Mouse (Mus musculus): ENCODE data around the gene Zdhhc22. TPM values are rescaled to one million over a fixed set of nuclear protein-coding genes. Genes with fewer than 3 reads are reported as not detected.

The Zdhhc22 gene
- polyA plus RNA-seq, 1 experiment from 2014 or later: 0.82 TPM

GRCm38 (mm10) chr12:86950161-86950960 is 39.9 kb downstream of the Zdhhc22 start:
- H3K27ac ChIP-seq (ENCODE audit: low read depth, low read length): no peak overlapping the region
- H3K9me3 ChIP-seq (ENCODE audit: control insufficient read depth, low read length): no peaks in the 10 kb centered on the region
- no peaks in the 10 kb centered on the region for H3K27me3 ChIP-seq (ENCODE audit: control insufficient read depth, insufficient read depth, low read length)
- no peak overlapping the region for H3K4me3 ChIP-seq (ENCODE audit: low read depth, low read length)
- H3K4me1 ChIP-seq (replicated peaks; ENCODE audit: control insufficient read depth, insufficient read depth, low read length): peaks cover 8% of the 10 kb centered on the region
- 86% methylated on average over 16 of the region's 16 CpGs for WGBS
- ATAC-seq (ENCODE audit: low FRiP score) (no peak), DNase-seq (ENCODE audit: low spot score) (no peak)
- no peak overlapping the region for H3K4me2 ChIP-seq (replicated peaks; ENCODE audit: low read depth, low read length)
- no peaks in the 10 kb centered on the region for H3K36me3 ChIP-seq (ENCODE audit: control insufficient read depth, insufficient read depth, low read length)
- H3K9ac ChIP-seq (ENCODE audit: low read depth, low read length): no peak overlapping the region

GRCm38 (mm10) chr12:86949501-86949900 is 40.7 kb downstream of the Zdhhc22 start:
- ATAC-seq (ENCODE audit: low FRiP score): no peak
- H3K27me3 ChIP-seq (ENCODE audit: control insufficient read depth, insufficient read depth, low read length): no peaks in the 10 kb centered on the region
- H3K4me1 ChIP-seq (replicated peaks; ENCODE audit: control insufficient read depth, insufficient read depth, low read length): peaks cover 8% of the 10 kb centered on the region
- no peaks in the 10 kb centered on the region for H3K36me3 ChIP-seq (ENCODE audit: control insufficient read depth, insufficient read depth, low read length)
- H3K4me2 ChIP-seq (replicated peaks; ENCODE audit: low read depth, low read length): no peak overlapping the region
- no peak overlapping the region for H3K27ac ChIP-seq (ENCODE audit: low read depth, low read length)
- 89% methylated on average over 9 of the region's 9 CpGs for WGBS
- no peak overlapping the region for H3K9ac ChIP-seq (ENCODE audit: low read depth, low read length)
- no peak overlapping the region for H3K4me3 ChIP-seq (ENCODE audit: low read depth, low read length)
- DNase-seq (ENCODE audit: low spot score): no peak
- H3K9me3 ChIP-seq (ENCODE audit: control insufficient read depth, low read length): no peaks in the 10 kb centered on the region

- Histone ChIP-seq H3K4me3 (ENCODE audit: low read depth, low read length) (no peak overlapping the region; the same call in 1 of the 2 replicates), H3K36me3 (ENCODE audit: control insufficient read depth, insufficient read depth, low read length) (no peaks in the 10 kb centered on the region), H3K4me1 (replicated peaks; ENCODE audit: control insufficient read depth, insufficient read depth, low read length) (peaks cover 8% of the 10 kb centered on the region), H3K27ac (ENCODE audit: low read depth, low read length) (no peak overlapping the region), H3K9me3 (ENCODE audit: control insufficient read depth, low read length) (no peaks in the 10 kb centered on the region), H3K27me3 (ENCODE audit: control insufficient read depth, insufficient read depth, low read length) (no peaks in the 10 kb centered on the region), H3K4me2 (replicated peaks; ENCODE audit: low read depth, low read length) (no peak overlapping the region; the same call in 1 of the 2 replicates), H3K9ac (ENCODE audit: low read depth, low read length) (peak overlapping the region; percentile 86)
- no peak for ATAC-seq (ENCODE audit: low FRiP score)
- WGBS: 82% methylated on average over 6 of the region's 6 CpGs
- no peak for DNase-seq (ENCODE audit: low spot score)
These were observed 41.6 kb downstream of the Zdhhc22 start for GRCm38 (mm10) chr12:86948627-86949026.

- DNase-seq (ENCODE audit: low spot score) (no peak), ATAC-seq (ENCODE audit: low FRiP score) (peak; percentile 77)
- Histone ChIP-seq H3K27me3 (ENCODE audit: control insufficient read depth, insufficient read depth, low read length) (no peaks in the 10 kb centered on the region), H3K4me3 (ENCODE audit: low read depth, low read length) (peak overlapping the region; percentile 76), H3K4me2 (replicated peaks; ENCODE audit: low read depth, low read length) (peak overlapping the region; percentile 86), H3K36me3 (ENCODE audit: control insufficient read depth, insufficient read depth, low read length) (no peaks in the 10 kb centered on the region), H3K9ac (ENCODE audit: low read depth, low read length) (peak overlapping the region; percentile 86), H3K4me1 (replicated peaks; ENCODE audit: control insufficient read depth, insufficient read depth, low read length) (peaks cover 8% of the 10 kb centered on the region), H3K27ac (ENCODE audit: low read depth, low read length) (peak overlapping the region; percentile 100), H3K9me3 (ENCODE audit: control insufficient read depth, low read length) (no peaks in the 10 kb centered on the region)
- 20% methylated on average over 26 of the region's 26 CpGs for WGBS
These were observed 42.4 kb downstream of the Zdhhc22 start for GRCm38 (mm10) chr12:86947681-86948401.

- DNase-seq (ENCODE audit: low spot score): peak; percentile 98
- peaks cover 8% of the 10 kb centered on the region for H3K4me1 ChIP-seq (replicated peaks; ENCODE audit: control insufficient read depth, insufficient read depth, low read length)
- H3K9me3 ChIP-seq (ENCODE audit: control insufficient read depth, low read length): no peaks in the 10 kb centered on the region
- no peaks in the 10 kb centered on the region for H3K27me3 ChIP-seq (ENCODE audit: control insufficient read depth, insufficient read depth, low read length)
- H3K36me3 ChIP-seq (ENCODE audit: control insufficient read depth, insufficient read depth, low read length): no peaks in the 10 kb centered on the region
- peak within 1 kb of the TSS; percentile 76 for H3K4me3 ChIP-seq (ENCODE audit: low read depth, low read length)
- H3K9ac ChIP-seq (ENCODE audit: low read depth, low read length): peak within 1 kb of the TSS; percentile 97
- H3K4me2 ChIP-seq (replicated peaks; ENCODE audit: low read depth, low read length): peak within 1 kb of the TSS; percentile 86
- peak; percentile 97 for ATAC-seq (ENCODE audit: low FRiP score)
- peak within 1 kb of the TSS; percentile 100 for H3K27ac ChIP-seq (ENCODE audit: low read depth, low read length)
- under 1% methylated on average over 60 of the region's 64 CpGs for WGBS
These were observed 43.2 kb downstream of the Zdhhc22 start, which contains the start of gene Cipc for GRCm38 (mm10) chr12:86946862-86947574. Gene Cipc, plus strand, starts transcription at chr12:86947043.

- peak overlapping the region; percentile 97 for H3K9ac ChIP-seq (ENCODE audit: low read depth, low read length)
- H3K36me3 ChIP-seq (ENCODE audit: control insufficient read depth, insufficient read depth, low read length): no peaks in the 10 kb centered on the region
- H3K27ac ChIP-seq (ENCODE audit: low read depth, low read length): peak overlapping the region; percentile 100
- peaks cover 12% of the 10 kb centered on the region for H3K4me1 ChIP-seq (replicated peaks; ENCODE audit: control insufficient read depth, insufficient read depth, low read length)
- no peak; the same call in 1 of the 2 replicates for ATAC-seq (ENCODE audit: low FRiP score)
- H3K4me3 ChIP-seq (ENCODE audit: low read depth, low read length): peak overlapping the region; percentile 76
- H3K27me3 ChIP-seq (ENCODE audit: control insufficient read depth, insufficient read depth, low read length): no peaks in the 10 kb centered on the region
- DNase-seq (ENCODE audit: low spot score): no peak
- H3K9me3 ChIP-seq (ENCODE audit: control insufficient read depth, low read length): no peaks in the 10 kb centered on the region
- H3K4me2 ChIP-seq (replicated peaks; ENCODE audit: low read depth, low read length): peak overlapping the region; percentile 56
- WGBS: 1% methylated on average over 17 of the region's 17 CpGs
These were observed 43.9 kb downstream of the Zdhhc22 start for GRCm38 (mm10) chr12:86946301-86946781.

- under 1% methylated on average over 4 of the region's 4 CpGs for whole genome bisulfite sequencing
- DNase-seq (ENCODE audit: low spot score): peak; percentile 84
- H3K9ac ChIP-seq (ENCODE audit: low read depth, low read length): no peak overlapping the region
- ATAC-seq (ENCODE audit: low FRiP score): no peak
- H3K36me3 ChIP-seq (ENCODE audit: control insufficient read depth, insufficient read depth, low read length): no peaks in the 10 kb centered on the region
- peaks cover 20% of the 10 kb centered on the region for H3K4me1 ChIP-seq (replicated peaks; ENCODE audit: control insufficient read depth, insufficient read depth, low read length)
- no peaks in the 10 kb centered on the region for H3K27me3 ChIP-seq (ENCODE audit: control insufficient read depth, insufficient read depth, low read length)
- no peak overlapping the region for H3K4me3 ChIP-seq (ENCODE audit: low read depth, low read length)
- no peak overlapping the region for H3K27ac ChIP-seq (ENCODE audit: low read depth, low read length)
- no peak overlapping the region for H3K4me2 ChIP-seq (replicated peaks; ENCODE audit: low read depth, low read length)
- H3K9me3 ChIP-seq (ENCODE audit: control insufficient read depth, low read length): no peaks in the 10 kb centered on the region
These were observed 45.1 kb downstream of the Zdhhc22 start for GRCm38 (mm10) chr12:86945126-86945525.

GRCm38 (mm10) chr12:86943421-86943820 is 46.8 kb downstream of the Zdhhc22 start:
- ATAC-seq (ENCODE audit: low FRiP score) (no peak), DNase-seq (ENCODE audit: low spot score) (no peak)
- WGBS: 90% methylated on average over 8 of the region's 8 CpGs
- no peaks in the 10 kb centered on the region for H3K36me3 ChIP-seq (ENCODE audit: control insufficient read depth, insufficient read depth, low read length)
- no peak overlapping the region for H3K9ac ChIP-seq (ENCODE audit: low read depth, low read length)
- no peak overlapping the region for H3K4me3 ChIP-seq (ENCODE audit: low read depth, low read length)
- H3K4me1 ChIP-seq (replicated peaks; ENCODE audit: control insufficient read depth, insufficient read depth, low read length): peaks cover 18% of the 10 kb centered on the region
- no peaks in the 10 kb centered on the region for H3K27me3 ChIP-seq (ENCODE audit: control insufficient read depth, insufficient read depth, low read length)
- no peaks in the 10 kb centered on the region for H3K9me3 ChIP-seq (ENCODE audit: control insufficient read depth, low read length)
- no peak overlapping the region for H3K4me2 ChIP-seq (replicated peaks; ENCODE audit: low read depth, low read length)
- no peak overlapping the region for H3K27ac ChIP-seq (ENCODE audit: low read depth, low read length)
